Mouse (Mus musculus): ENCODE measurements around the gene Pes1.

- TF ChIP-seq CTCF (IDR thresholded peaks at IDR 0.05; ENCODE audit: extremely low read depth, insufficient read length, insufficient replicate concordance, low read depth, low read length) (no peak), POLR2A (IDR thresholded peaks at IDR 0.05; ENCODE audit: low read depth, low read length) (0 out of 2 replicates have a peak, but pooled peaks have one; percentile 3)
Measured at GRCm38 (mm10) chr11:3982275-3983209, 18.8 kb downstream of the Pes1 start.

All from small intestine, adult 2 months (tissue).